Mouse (Mus musculus) colon, adult 2 months (tissue): ENCODE measurements around the gene Sema4b. TPM values are rescaled to one million over a fixed set of nuclear protein-coding genes. Genes with fewer than 3 reads are reported as not detected.

Experiments used
- polyA plus RNA-seq: library from polyadenylated mRNA; depleted of rRNA; stranded (reverse); fragments of >200 nt; gene quantifications from 2 replicates; pipeline ENCODE4 v1.2.3, GENCODE M21; 2012; rRNA removed

Sema4b gene
- polyA plus RNA-seq: 61.9 and 68.4 TPM in 2 replicates

GRCm38 (mm10) chr7:80186531-80187296, at the start of gene Sema4b:
Gene Sema4b (plus strand): TSS chr7:80186841.

DNA sequence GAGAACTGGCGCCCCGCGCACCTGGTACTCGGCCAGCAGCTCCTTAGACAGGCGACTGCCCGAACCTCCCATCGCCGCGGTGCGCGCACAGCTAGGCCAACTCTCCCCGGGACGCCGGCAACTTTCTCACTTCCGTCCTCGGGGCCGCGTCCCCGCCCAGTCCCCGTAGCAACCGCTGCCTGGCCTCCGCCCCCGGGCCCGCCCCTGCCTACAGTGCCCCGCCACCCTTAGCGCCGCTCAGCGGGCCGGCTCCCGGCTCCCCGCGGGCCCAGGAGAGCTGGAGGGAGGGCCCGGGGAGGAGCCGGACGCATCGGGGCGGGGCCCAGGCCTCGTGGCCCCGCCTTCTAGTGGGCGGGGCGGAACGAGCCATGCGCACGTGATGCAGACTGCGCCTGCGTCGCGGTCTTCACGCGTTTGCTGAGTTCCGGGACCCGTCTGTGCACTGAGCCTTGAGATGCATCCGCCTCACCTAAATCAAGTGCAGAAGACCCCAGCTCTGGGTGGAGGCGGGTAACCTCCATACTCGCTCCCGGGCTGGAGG, 45.9 kb downstream of the Sema4b start, which contains the start of the genes Cib1 and Gdpgp1:
Gene Cib1 (minus strand): TSS at position 325 of the 541 bp plus-strand sequence.
Gene Gdpgp1 (plus strand): TSS at position 377 of the 541 bp plus-strand sequence.

GRCm38 (mm10) chr7:80246148-80246721, 59.6 kb downstream of the Sema4b start, which contains the start of gene Ttll13:
Gene Ttll13 (plus strand): TSS chr7:80246376.

DNA sequence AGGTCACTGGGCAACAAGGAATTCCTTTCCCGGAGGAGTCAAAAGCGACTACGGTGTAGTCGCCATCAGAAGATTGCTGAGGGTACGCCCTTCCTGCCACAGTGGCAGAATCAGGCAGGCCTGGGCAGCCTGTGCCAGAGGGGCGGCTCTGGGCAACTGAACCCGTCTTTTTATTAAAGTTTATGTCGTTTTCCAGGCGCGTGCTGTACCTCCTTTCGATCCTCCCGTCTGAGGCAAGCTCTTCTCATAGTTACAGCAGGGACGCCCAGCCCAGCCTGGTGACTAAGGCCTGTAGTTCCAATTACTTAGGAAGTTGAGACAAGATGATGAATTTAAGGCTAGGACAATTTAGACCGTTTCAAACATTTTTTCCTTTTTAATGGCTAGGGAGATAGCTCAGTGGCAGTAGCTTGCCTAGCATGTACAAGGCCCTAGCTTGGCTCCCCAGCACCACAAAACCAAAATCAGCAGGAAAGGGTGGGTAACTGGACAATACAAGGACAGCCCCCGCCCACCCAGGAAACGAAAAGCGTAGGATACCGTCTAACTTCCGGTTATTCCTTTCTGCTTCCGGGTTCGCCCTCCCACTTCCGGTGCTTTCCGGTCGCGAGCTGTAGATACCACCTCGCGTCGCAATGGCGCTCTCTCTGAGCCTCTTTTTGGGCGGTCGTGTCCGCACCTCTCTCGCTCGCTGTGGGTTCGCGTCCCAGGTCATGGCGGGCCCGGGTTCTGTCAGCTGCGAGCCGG, 74.2 kb downstream of the Sema4b start, which contains the start of gene Ngrn:
Gene Ngrn (plus strand): TSS at position 591 of the 747 bp plus-strand sequence.

GRCm38 (mm10) chr7:80268897-80269750, 82.5 kb downstream of the Sema4b start, which contains the start of gene Vps33b:
Gene Vps33b (plus strand): TSS chr7:80269649.

Other genes with a start within 250 kb of the Sema4b start
- gene Zfp710, start 162.0 kb upstream of the Sema4b start, polyA plus RNA-seq: 62.4 and 62.9 TPM in 2 replicates
- gene Idh2, start 71.4 kb upstream of the Sema4b start, polyA plus RNA-seq: 128 and 134 TPM in 2 replicates
- 415 and 484 TPM in 2 replicates for gene Cib1, start 46.0 kb downstream of the Sema4b start, polyA plus RNA-seq
- gene Gdpgp1, start 46.0 kb downstream of the Sema4b start, polyA plus RNA-seq: 5.0 and 5.1 TPM in 2 replicates
- 0.19 and 0.22 TPM in 2 replicates for gene Ttll13, start 59.5 kb downstream of the Sema4b start, polyA plus RNA-seq
- 18.6 and 21.8 TPM in 2 replicates for gene Ngrn, start 74.4 kb downstream of the Sema4b start, polyA plus RNA-seq
- gene Vps33b, start 82.8 kb downstream of the Sema4b start, polyA plus RNA-seq: 11.4 and 12.8 TPM in 2 replicates
- gene Prc1, start 107.6 kb downstream of the Sema4b start, polyA plus RNA-seq: 8.2 and 13.2 TPM in 2 replicates
- 9.6 and 12.5 TPM in 2 replicates for gene Rccd1, start 137.6 kb downstream of the Sema4b start, polyA plus RNA-seq
- 117 and 118 TPM in 2 replicates for gene Unc45a, start 154.2 kb downstream of the Sema4b start, polyA plus RNA-seq
- 55.4 and 61.7 TPM in 2 replicates for gene Hddc3, start 156.3 kb downstream of the Sema4b start, polyA plus RNA-seq
- gene Man2a2, start 184.5 kb downstream of the Sema4b start, polyA plus RNA-seq: 57.0 and 68.4 TPM in 2 replicates
- 20.0 and 26.6 TPM in 2 replicates for gene Fes, start 201.1 kb downstream of the Sema4b start, polyA plus RNA-seq
- gene Furin, start 218.6 kb downstream of the Sema4b start, polyA plus RNA-seq: 92.8 and 97.6 TPM in 2 replicates